Mouse (Mus musculus) adrenal gland, postnatal 25 days (tissue): ENCODE measurements around the gene Prlhr. TPM values are rescaled to one million over a fixed set of nuclear protein-coding genes. Genes with fewer than 3 reads are reported as not detected.
A peak's percentile ranks its signal among the peaks of the same experiment; 100 is the strongest.

Source experiments
- DNase-seq: peaks from one replicate; pipeline ENCODE4 v3.0.0; 2021; ENCODE audit warnings: mixed read lengths
- long read RNA-seq: library from polyadenylated mRNA; stranded (forward); transcript quantifications from one replicate; pipeline ENCODE4 v2.0.0, GENCODE M21; 2021
- total RNA-seq: library from RNA; stranded (reverse); gene quantifications from 2 replicates; pipeline ENCODE4 v1.2.3, GENCODE M21; 2021

Prlhr gene
- total RNA-seq, result 0.73 TPM in 1 of 2 replicates, not detected in the other
- long read RNA-seq, result 0 reads

GRCm38 (mm10) chr19:60468254-60468762 lies at the start of gene Prlhr:
Gene Prlhr (minus strand): TSS chr19:60468304.
- DNase-seq, result no peak

GRCm38 (mm10) chr19:60515064-60515463 lies 47.0 kb upstream of the Prlhr start:
- DNase-seq, result no peak

DNA sequence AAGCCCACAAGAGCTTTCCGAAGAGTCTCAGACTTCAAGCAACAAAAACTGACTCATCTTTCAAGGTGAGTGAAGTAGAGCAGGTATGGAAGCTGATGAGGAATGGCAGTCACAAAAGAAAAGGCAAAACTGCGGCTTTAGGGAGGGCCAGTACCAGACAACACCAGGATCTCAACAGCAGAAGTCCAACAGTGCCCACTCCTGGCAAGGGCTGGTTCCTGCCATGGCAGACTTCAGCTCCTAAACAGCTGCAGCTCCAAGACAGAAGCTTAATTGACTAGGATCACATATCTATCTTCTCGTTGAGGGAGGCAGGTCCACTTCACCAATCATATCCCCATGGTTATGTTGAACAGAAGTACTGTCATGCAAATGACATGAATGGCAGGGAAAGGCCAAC lies 45.3 kb upstream of the Prlhr start:
- peak; percentile 18 for DNase-seq

DNA sequence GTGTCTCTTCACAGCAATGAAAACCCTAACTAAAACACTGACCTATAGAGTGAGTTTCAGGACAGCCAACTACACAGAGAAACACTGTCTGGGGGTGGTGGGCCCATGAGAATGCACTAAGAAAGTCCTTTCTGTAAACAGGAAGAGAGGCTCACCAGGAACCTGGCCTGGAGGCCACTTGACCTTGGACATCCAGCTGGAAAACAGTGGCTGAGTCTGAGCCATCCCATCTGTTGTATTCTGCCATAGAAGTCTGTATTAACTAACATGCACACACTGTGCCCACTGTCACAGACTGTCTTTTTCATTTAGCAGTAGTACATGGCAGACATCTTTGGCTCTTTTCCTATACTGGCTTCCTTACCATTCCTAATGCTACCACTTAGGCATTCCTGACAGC lies 32.1 kb upstream of the Prlhr start:
- DNase-seq, result no peak

DNA sequence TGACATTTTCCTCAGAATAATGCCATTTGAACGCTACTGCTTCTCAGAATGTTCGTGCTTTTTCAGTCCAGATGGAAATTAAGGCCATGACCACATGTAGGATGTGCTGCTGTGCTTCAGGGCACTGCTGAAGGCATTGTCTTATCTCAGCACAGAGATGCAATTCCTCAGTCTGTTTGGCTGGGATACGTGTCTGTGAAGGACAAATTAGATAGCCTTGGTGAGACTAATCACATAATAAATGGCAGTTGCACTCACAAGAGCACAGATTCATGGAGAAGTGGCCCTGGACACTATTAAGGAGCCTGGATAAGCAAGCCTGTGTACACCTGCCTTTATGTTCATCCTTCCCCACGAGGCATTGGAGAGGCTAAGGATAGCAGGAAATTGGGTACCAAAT lies 29.1 kb upstream of the Prlhr start:
- DNase-seq, result no peak

GRCm38 (mm10) chr19:60495772-60496171 lies 27.7 kb upstream of the Prlhr start:
- DNase-seq, result no peak

GRCm38 (mm10) chr19:60489566-60489965 lies 21.5 kb upstream of the Prlhr start:
- DNase-seq, result no peak

DNA sequence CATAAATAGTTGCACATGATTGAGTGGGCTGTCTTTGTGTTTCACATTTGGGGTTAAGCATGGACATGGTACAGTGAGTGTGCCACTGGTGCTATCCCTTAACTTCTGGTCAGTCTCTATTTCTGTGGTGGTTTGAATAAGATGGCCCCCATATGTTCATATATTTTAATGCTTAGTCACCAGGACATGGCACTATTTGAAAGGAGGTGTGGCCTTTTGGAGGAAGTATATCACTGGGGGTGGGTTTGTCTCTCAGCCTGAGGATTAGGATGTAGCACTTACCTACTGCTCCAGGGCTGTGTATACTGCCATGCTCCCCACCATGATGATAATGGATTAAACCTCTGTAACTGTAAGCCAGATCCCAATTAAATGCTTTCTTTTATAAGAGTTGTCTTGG lies 17.2 kb upstream of the Prlhr start:
- no peak for DNase-seq

- no peak for DNase-seq
These were observed 10.8 kb upstream of the Prlhr start for GRCm38 (mm10) chr19:60478859-60479258.

- DNase-seq, result no peak
These were observed 9.7 kb upstream of the Prlhr start for GRCm38 (mm10) chr19:60477788-60478187.

DNA sequence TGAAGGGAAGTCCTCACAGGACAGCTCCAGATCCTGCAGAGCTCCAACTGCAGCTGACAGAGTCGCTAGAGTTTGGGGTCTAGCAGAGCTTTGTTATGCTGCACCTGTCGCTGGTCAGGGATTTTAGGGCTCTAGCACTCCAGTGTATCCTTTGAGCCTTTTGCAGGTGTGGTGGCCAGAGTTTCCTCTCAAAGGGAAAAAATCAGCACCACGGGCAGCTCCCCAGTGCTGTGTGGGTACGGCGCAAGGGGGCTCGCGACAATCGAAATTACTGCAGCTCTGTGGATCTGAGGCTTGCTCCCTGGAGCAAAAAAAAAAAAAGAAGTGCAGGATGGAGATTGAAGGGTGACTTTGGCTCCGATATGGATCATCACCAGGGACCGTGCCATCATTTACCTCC lies 742 bp upstream of the Prlhr start:
- DNase-seq, result peak; percentile 64

DNA sequence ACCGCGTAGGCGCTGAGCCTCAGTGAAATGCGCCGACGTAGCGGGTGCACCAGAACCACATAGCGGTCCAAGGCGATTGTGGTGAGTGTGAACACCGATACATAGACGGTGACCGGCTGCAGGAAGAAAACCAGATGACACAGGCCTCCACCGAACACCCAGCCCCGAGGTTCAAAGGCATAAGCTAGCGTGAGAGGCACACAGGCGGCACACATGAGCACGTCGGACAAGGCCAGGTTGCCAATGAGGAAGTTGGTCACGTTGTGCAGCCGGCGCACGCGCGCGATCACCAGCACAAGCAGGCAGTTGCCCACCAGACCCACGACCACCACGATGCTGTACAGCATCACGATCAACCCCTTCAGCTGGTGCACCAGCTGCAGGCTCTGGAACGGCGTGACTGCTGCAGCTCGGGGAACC lies 506 bp downstream of the Prlhr start:
- no peak for DNase-seq

DNA sequence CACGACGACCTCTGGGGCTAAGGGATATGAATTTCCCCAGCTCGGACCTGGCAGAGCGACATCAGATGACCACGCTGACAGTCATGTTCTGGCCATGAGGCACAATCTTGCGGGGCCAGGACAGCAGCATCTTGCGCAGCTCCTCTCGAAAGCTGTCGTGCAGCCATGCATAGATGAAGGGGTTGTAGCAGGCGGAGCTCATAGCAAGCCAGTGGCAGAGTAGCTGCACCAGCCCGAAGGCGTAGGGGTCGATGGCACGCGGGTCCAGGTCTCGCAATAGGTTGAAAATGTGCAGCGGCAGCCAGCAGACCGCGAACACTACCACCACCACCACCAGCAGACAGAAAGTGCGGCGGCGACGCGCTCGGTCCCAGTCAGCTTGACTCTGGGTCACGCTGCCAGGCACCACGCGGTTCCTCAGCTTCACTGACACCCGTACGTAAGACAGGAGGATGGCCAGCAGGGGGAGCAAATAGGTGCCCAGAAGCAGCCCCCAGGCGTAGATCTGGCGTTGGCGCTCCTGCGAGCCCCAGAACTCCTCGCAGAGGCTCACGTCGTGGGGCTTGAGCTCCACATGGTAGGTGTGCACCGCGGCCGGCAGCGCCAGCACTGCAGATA lies 1.0 kb downstream of the Prlhr start:
- DNase-seq, result peak; percentile 71

DNA sequence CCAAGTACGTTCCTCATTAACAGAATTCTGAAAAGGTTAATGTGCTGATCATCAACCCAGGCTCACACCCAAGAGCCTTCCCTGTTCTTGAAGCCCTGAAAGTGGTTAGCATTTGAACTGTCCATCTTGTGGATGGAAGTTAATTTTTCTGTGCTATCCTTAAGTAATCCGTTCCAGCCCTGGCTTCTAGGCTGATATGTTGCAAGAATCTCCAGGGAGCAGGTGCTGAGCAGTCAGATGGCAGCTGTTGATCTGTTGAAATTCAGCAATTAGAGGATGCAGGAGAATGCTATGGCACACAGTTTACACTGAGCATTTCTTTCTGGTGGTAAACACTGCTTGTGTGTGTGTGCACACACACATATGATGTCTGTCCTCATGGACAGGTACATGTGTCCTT lies 2.4 kb downstream of the Prlhr start:
- DNase-seq, result no peak

DNA sequence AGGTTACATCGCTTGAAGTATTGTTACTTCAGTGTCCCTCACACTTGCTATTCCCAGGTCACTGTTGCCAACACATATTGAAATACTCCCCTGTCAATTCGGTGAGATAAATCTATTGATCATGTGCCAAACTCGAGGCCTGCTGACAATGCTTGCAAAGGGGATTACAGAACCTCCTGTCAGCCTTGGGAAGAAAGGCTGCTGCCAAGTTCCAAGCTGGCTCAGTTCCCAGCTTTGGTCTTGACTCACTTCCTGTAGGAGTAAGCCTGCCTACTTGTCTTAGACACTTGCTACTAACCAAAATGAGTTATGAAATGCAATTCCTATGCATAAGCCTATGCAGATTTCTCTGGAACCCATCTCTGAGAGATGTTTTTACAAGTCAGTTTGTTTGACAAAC lies 4.2 kb downstream of the Prlhr start:
- DNase-seq, result peak; percentile 85

DNA sequence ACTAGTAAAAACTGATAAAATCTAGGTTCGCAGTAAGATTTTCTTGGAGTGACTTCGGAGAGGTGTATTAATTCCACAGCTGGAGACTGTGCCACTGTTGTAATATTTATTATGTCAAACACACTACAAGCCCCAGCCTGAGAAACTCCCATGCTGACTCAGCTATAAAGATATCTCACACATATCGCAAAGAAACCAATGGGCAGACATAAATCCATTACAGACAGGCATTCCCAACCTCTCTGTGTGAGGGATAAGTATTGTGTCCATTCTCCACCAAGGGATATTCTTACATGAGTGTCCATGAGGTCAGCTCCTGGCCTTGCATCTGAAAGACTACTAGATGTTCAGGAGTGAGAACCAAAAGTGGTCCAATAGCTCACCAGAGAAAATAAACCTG lies 4.7 kb downstream of the Prlhr start:
- no peak for DNase-seq

DNA sequence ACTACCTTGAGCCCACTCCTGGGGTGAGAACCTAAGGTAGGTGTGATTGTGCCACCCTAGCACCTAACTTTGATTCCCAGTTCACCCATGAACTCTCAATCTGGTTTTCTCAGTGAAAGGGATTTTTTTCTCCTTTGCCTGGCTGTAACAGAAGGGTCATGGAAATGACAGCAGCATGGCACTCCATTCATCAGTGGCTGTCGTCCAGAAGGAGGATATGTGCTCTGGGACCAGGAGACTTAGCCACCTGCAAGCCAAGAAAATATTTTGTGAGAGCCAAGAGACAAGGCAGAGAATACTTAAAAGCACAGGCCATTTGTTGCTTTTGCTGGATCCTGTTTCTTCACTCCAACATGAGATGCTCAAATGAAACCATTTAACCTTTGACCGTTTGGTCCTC lies 6.6 kb downstream of the Prlhr start:
- DNase-seq, result no peak

DNA sequence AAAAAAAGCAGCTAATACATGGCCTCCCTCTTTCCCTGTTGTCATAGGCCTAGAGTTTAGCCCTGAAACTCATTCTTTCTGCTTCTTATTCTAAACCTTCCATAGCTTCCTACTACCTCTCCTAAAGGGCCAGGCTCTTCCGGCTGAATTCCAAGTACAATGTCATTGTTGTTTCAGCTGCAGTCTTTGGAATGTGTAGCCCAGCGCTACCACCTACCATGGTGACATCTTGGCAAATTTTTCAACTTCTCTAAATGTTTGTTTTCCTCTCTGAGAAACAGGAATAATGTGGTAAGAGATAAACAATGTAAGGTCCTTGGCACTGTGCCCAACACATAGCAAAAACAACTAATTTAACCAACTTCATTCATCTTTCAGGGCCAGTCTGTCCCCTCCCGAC lies 8.4 kb downstream of the Prlhr start:
- no peak for DNase-seq

- no peak for DNase-seq
These were observed 9.0 kb downstream of the Prlhr start for GRCm38 (mm10) chr19:60459071-60459470.

DNA sequence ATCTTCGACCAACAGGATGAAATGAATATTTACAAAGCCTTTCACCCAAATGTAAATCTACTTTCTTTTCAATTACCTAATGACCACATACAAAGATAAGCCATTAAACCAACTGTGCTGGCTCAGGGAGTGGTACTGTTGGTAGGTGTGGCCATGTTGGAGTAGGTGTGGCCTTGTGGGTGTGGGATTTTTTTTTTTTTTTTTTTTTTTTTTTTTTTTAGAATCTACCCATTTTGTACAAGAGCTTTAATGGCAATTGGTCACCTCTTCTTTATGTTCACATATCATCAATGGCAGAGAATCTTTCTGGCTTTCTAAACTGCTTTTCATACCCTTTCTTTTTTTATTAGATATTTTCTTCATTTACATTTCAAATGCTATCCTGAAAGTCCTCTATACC lies 12.3 kb downstream of the Prlhr start:
- DNase-seq, result no peak

DNA sequence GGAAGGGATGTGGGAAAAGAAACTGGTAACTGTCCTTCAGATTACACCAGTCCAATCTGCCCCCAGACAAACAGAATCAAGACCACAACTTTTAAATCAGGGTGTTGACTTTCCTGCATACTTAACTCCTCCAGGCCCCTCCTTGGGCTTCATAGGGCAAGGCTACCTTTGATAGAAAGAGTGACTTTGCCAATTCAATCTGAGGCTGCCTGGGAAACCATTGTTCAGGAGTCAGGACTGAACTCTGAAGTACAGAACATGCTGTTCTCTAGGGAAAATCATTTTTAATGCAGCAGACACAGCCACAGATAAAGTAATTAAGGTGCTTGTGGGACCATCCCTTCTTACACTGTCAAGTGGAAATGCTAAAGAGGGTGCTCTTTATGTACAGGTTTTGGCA lies 27.6 kb downstream of the Prlhr start:
- no peak for DNase-seq

DNA sequence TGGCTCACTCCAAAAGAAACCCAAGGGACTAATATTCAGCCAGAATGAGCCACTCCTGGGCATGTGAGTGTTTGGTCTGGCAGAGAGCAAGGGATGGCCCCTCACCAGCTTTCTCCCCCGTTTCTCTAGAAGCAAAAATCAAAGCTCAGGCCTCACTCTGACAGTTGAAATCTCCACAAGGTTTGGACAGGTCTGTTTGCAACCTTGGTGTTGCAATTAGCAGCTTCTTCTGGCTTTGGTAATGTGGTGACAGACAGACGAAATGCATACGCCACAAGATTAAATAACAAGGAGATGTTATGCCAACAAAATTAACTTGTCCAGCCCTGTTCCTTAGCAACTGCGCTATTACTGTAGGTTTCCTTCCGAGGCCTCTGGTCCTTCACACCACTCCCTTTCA lies 28.0 kb downstream of the Prlhr start:
- DNase-seq, result no peak

DNA sequence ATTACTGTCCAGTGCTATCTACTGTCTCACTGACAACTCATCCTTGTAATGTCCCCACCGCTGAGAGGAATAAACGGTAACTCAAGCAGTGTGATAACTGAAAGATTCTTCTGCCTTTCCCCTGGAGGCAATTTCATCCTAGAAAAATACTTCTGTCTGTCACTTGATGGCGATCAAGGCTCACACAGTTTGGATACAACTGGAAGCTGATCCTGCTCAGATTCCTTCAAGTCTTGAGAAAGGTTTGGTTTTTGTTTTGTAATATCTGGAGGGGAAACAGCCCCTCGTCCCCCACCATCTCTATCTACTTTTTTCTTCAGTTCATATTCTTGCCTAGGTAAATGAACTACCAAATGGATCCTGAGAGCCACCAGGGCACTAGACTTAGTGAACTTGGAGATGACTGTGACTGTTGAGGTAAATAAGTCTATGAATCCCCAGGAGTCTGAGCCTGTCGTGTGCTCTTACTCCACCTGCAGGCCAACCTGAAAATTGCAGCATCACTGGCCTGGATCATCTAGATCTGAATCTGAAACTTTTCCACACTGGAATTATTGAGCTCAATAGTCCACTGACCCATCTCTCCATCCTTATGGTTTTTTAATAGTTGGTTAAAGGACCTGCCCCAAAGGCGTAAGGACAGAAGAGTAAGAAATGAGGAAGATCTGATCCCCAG lies 30.4 kb downstream of the Prlhr start:
- peak; percentile 34 for DNase-seq
